ENCODE assay signal across 10 mouse cellular contexts in the genomic region with DNA sequence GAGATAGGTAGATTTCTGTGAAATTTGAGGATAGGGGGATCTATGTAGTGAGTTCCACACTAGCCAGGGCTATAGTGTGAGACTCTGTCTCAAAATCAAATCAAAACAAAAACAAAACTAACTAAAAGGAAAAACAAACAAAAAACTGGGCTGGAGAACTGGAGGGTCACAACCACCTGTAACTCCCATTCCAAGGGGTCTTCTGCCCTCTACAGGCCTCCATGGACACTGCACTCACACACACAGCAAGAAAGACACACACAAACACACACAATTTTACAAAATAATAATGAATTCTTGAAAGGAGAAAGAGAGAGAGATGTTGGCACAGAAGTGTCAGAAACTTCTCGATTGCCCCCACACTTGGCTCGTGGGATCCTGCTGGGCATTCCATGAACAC. TPM values are rescaled to one million over a fixed set of nuclear protein-coding genes. Genes with fewer than 3 reads are reported as not detected.
A peak's percentile ranks its signal among the peaks of the same experiment; 100 is the strongest.
DNase-seq lines count a peak whose midpoint lies in the region; ATAC-seq and TF ChIP-seq lines count a peak whose summit lies in the region.
"Had no signal": no experiment of that assay in that cellular context is flagged by ENCODE, and none has a peak within 500 bp of the region (broad histone marks: within the 10 kb centered on the region; RNA-seq: fewer than 3 reads in every experiment).

No protein-coding gene starts in this region.

- no peaks in the 10 kb centered on the region for H3K36me3 ChIP-seq in heart, postnatal 0 days (replicated peaks; ENCODE audit: control insufficient read depth, insufficient read depth, low read length)
- H3K36me3 ChIP-seq in heart, embryonic 11.5 days (ENCODE audit: control insufficient read depth, insufficient read depth, low read length) = no peaks in the 10 kb centered on the region
- H3K36me3 ChIP-seq: heart, embryonic 13.5 days; liver, embryonic 13.5 days had no signal

- H3K27ac ChIP-seq in heart, postnatal 0 days (ENCODE audit: low read depth) = no peak overlapping the region
- H3K27ac ChIP-seq in heart, embryonic 11.5 days (ENCODE audit: low read depth, low read length) = no peak overlapping the region
- H3K27ac ChIP-seq: heart, embryonic 13.5 days; liver, embryonic 13.5 days had no signal

- no peak overlapping the region for H3K9ac ChIP-seq in heart, postnatal 0 days (replicated peaks; ENCODE audit: low read depth, low read length)
- no peak overlapping the region for H3K9ac ChIP-seq in heart, embryonic 11.5 days (ENCODE audit: low read depth, low read length)
- H3K9ac ChIP-seq: heart, embryonic 13.5 days; liver, embryonic 13.5 days had no signal

- TF ChIP-seq CTCF in heart, postnatal 0 days (IDR thresholded peaks at IDR 0.05; ENCODE audit: low read depth) = peak; percentile 37

- H3K4me2 ChIP-seq in heart, postnatal 0 days (ENCODE audit: low read depth, low read length) = no peak overlapping the region
- no peak overlapping the region for H3K4me2 ChIP-seq in heart, embryonic 11.5 days
- H3K4me2 ChIP-seq: heart, embryonic 13.5 days; liver, embryonic 13.5 days had no signal

- no peak for DNase-seq in heart, postnatal 0 days (ENCODE audit: low spot score)
- DNase-seq in 3T3-L1 (ENCODE audit: low read depth, low spot score) = peak; percentile 79
- peak; percentile 25 for DNase-seq in MN1 (ENCODE audit: low spot score)
- DNase-seq in kidney, postnatal 10 days = peak; percentile 54
- DNase-seq in right cerebral cortex, postnatal 10 days (ENCODE audit: low spot score in 2 of 2) = no peak
- no peak for DNase-seq in frontal cortex, postnatal 14 days (ENCODE audit: low spot score in 2 of 2)
- DNase-seq in embryo, embryonic 11 days = no peak
- DNase-seq: liver, embryonic 13.5 days had no signal

- 74% methylated on average over 2 of the region's 2 CpGs for WGBS in heart, postnatal 0 days
- 73% methylated on average over 2 of the region's 2 CpGs for WGBS in heart, embryonic 11.5 days (ENCODE audit: insufficient replicate concordance)

- no peaks in the 10 kb centered on the region for H3K27me3 ChIP-seq in heart, postnatal 0 days (ENCODE audit: control insufficient read depth, insufficient read depth, low read length)
- no peaks in the 10 kb centered on the region for H3K27me3 ChIP-seq in heart, embryonic 11.5 days (ENCODE audit: control insufficient read depth, insufficient read depth, low read length)
- H3K27me3 ChIP-seq: heart, embryonic 13.5 days; liver, embryonic 13.5 days had no signal

- H3K4me3 ChIP-seq in heart, postnatal 0 days (ENCODE audit: low read depth, low read length) = no peak overlapping the region
- H3K4me3 ChIP-seq in heart, embryonic 11.5 days (ENCODE audit: low read depth, low read length) = no peak overlapping the region
- H3K4me3 ChIP-seq: heart, embryonic 13.5 days; liver, embryonic 13.5 days had no signal

- H3K4me1 ChIP-seq in heart, postnatal 0 days (ENCODE audit: control insufficient read depth, insufficient read depth) = peaks cover 3% of the 10 kb centered on the region; the same call in 1 of the 2 replicates
- H3K4me1 ChIP-seq in heart, embryonic 11.5 days (ENCODE audit: control insufficient read depth, insufficient read depth, low read length) = peaks cover 10% of the 10 kb centered on the region; the same call in 1 of the 2 replicates
- H3K4me1 ChIP-seq: liver, embryonic 13.5 days had no signal

- no peaks in the 10 kb centered on the region for H3K9me3 ChIP-seq in heart, postnatal 0 days (replicated peaks; ENCODE audit: control insufficient read depth, low read length)
- no peaks in the 10 kb centered on the region for H3K9me3 ChIP-seq in heart, embryonic 11.5 days (replicated peaks; ENCODE audit: control insufficient read depth, low read length)
- H3K9me3 ChIP-seq: heart, embryonic 13.5 days; liver, embryonic 13.5 days had no signal

- no peak for ATAC-seq in heart, postnatal 0 days (ENCODE audit: insufficient read depth, low read depth)
- ATAC-seq in heart, embryonic 11.5 days (replicated peaks; ENCODE audit: insufficient number of reproducible peaks, low FRiP score, low TSS enrichment) = no peak

- no peak for TF ChIP-seq EP300 in heart, postnatal 0 days (IDR thresholded peaks at IDR 0.05; ENCODE audit: low read depth)

RNA-seq across cellular contexts. Expression of gene Sema4f, which starts 47.0 kb away (rescaled TPM):
- total RNA-seq in heart, postnatal 0 days (2014; rRNA removed; ENCODE audit: low replicate concordance) = not detected in 2 replicates
- 0.04 TPM in 1 of 2 replicates, not detected in the other for polyA plus RNA-seq in heart, postnatal 0 days (2015; fragmentation: Nextera tagmentation; extraction: Ambion mirVana)
- 0.04 and 0.15 TPM in 2 replicates for polyA plus RNA-seq in heart, embryonic 11.5 days (2014; fragmentation: Nextera tagmentation; extraction: Ambion mirVana)

RNA-seq across cellular contexts. Expression of gene M1ap, which starts 54.2 kb away (rescaled TPM):
- total RNA-seq in heart, postnatal 0 days (2014; rRNA removed; ENCODE audit: low replicate concordance) = 0.39 TPM in 1 of 2 replicates, not detected in the other
- 0.59 and 0.75 TPM in 2 replicates for polyA plus RNA-seq in heart, postnatal 0 days (2015; fragmentation: Nextera tagmentation; extraction: Ambion mirVana)
- 0.70 and 1.1 TPM in 2 replicates for polyA plus RNA-seq in heart, embryonic 11.5 days (2014; fragmentation: Nextera tagmentation; extraction: Ambion mirVana)

Comparison
In these comparisons a context has a peak if more than half of its experiments do, and no peak if none do; other contexts are left out.
1. DNase-seq: peak in 3T3-L1 (single experiment), MN1 (single experiment) and kidney, postnatal 10 days (single experiment); none in heart, postnatal 0 days (single experiment), right cerebral cortex, postnatal 10 days (0 of 2), frontal cortex, postnatal 14 days (0 of 2) and embryo, embryonic 11 days (single experiment).